Mouse (Mus musculus): ENCODE data around the gene Kank1.

The Kank1 gene

GRCm38 (mm10) chr19:25365698-25366097, 128.9 kb downstream of the Kank1 start:
- DNase-seq (ENCODE audit: low read depth, low spot score), result no peak

GRCm38 (mm10) chr19:25366620-25367019, 129.8 kb downstream of the Kank1 start:
- no peak for DNase-seq (ENCODE audit: low read depth, low spot score)

- no peak for DNase-seq (ENCODE audit: low read depth, low spot score)
Observed at GRCm38 (mm10) chr19:25370428-25370827, 133.7 kb downstream of the Kank1 start.

GRCm38 (mm10) chr19:25372794-25373193, 136.0 kb downstream of the Kank1 start:
- no peak for DNase-seq (ENCODE audit: low read depth, low spot score)

GRCm38 (mm10) chr19:25373594-25373993, 136.8 kb downstream of the Kank1 start:
- no peak for DNase-seq (ENCODE audit: low read depth, low spot score)

- no peak for DNase-seq (ENCODE audit: low read depth, low spot score)
Observed at GRCm38 (mm10) chr19:25374191-25374590, 137.4 kb downstream of the Kank1 start.

- peak; percentile 58 for DNase-seq (ENCODE audit: low read depth, low spot score)
Observed at GRCm38 (mm10) chr19:25374926-25375325, 138.2 kb downstream of the Kank1 start.

- no peak for DNase-seq (ENCODE audit: low read depth, low spot score)
Observed at GRCm38 (mm10) chr19:25376871-25377270, 140.1 kb downstream of the Kank1 start.

GRCm38 (mm10) chr19:25380675-25381074, 143.9 kb downstream of the Kank1 start:
- no peak for DNase-seq (ENCODE audit: low read depth, low spot score)

GRCm38 (mm10) chr19:25381972-25382371, 145.2 kb downstream of the Kank1 start:
- DNase-seq (ENCODE audit: low read depth, low spot score), result no peak

GRCm38 (mm10) chr19:25382494-25382893, 145.7 kb downstream of the Kank1 start:
- no peak for DNase-seq (ENCODE audit: low read depth, low spot score)

- no peak for DNase-seq (ENCODE audit: low read depth, low spot score)
Observed at GRCm38 (mm10) chr19:25383386-25384146, 146.8 kb downstream of the Kank1 start.

- no peak for DNase-seq (ENCODE audit: low read depth, low spot score)
Observed at GRCm38 (mm10) chr19:25385981-25386380, 149.2 kb downstream of the Kank1 start.

GRCm38 (mm10) chr19:25386679-25387470, 150.1 kb downstream of the Kank1 start:
- no peak for DNase-seq (ENCODE audit: low read depth, low spot score)

GRCm38 (mm10) chr19:25387902-25388301, 151.1 kb downstream of the Kank1 start:
- DNase-seq (ENCODE audit: low read depth, low spot score), result no peak

GRCm38 (mm10) chr19:25392135-25392534, 155.4 kb downstream of the Kank1 start:
- DNase-seq (ENCODE audit: low read depth, low spot score), result no peak

- DNase-seq (ENCODE audit: low read depth, low spot score), result peak; percentile 40
Observed at GRCm38 (mm10) chr19:25395035-25395434, 158.3 kb downstream of the Kank1 start.

- no peak for DNase-seq (ENCODE audit: low read depth, low spot score)
Observed at GRCm38 (mm10) chr19:25396709-25397266, 160.0 kb downstream of the Kank1 start.

GRCm38 (mm10) chr19:25399511-25400211, 162.9 kb downstream of the Kank1 start:
- DNase-seq (ENCODE audit: low read depth, low spot score), result no peak

GRCm38 (mm10) chr19:25400212-25400913, 163.6 kb downstream of the Kank1 start:
- no peak for DNase-seq (ENCODE audit: low read depth, low spot score)

- DNase-seq (ENCODE audit: low read depth, low spot score), result no peak
Observed at GRCm38 (mm10) chr19:25401521-25401920, 164.7 kb downstream of the Kank1 start.

Measured in skeletal muscle tissue, adult 2 months (tissue).